Mouse (Mus musculus) urinary bladder, adult 2 months (tissue): ENCODE measurements at regions not wholly inside any gene's neighbourhood (a gene's known extent, or its start where the extent isn't known, plus 50 kb on each side); places are given as distances from the start of the nearest gene placed in this dataset.

Experiments
- DNase-seq: peaks from one replicate; pipeline ENCODE4 v3.0.0; 2022; ENCODE audit warnings: low spot score

GRCm38 (mm10) chrX:11776236-11776899 lies 383.8 kb downstream of the Bcor start:
- no peak for DNase-seq

GRCm38 (mm10) chrX:11795010-11795409 lies 365.1 kb downstream of the Bcor start:
- DNase-seq: no peak

- DNase-seq: no peak
Measured at GRCm38 (mm10) chrX:11797870-11798269, 362.3 kb downstream of the Bcor start.

GRCm38 (mm10) chrX:11798326-11798725 lies 361.8 kb downstream of the Bcor start:
- DNase-seq: no peak

GRCm38 (mm10) chrX:11800400-11800941 lies 359.7 kb downstream of the Bcor start:
- no peak for DNase-seq

- no peak for DNase-seq
Measured at GRCm38 (mm10) chrX:11801208-11801607, 358.9 kb downstream of the Bcor start.

- DNase-seq: no peak
Measured at GRCm38 (mm10) chrX:11801621-11802020, 358.5 kb downstream of the Bcor start.

- DNase-seq: no peak
Measured at GRCm38 (mm10) chrX:11802074-11802899, 357.9 kb downstream of the Bcor start.

- no peak for DNase-seq
Measured at GRCm38 (mm10) chrX:11803239-11803638, 356.9 kb downstream of the Bcor start.

GRCm38 (mm10) chrX:11806896-11807252 lies 353.3 kb downstream of the Bcor start:
- DNase-seq: no peak

- DNase-seq: no peak
Measured at GRCm38 (mm10) chrX:11807253-11807882, 352.8 kb downstream of the Bcor start.

GRCm38 (mm10) chrX:11807883-11808262 lies 352.3 kb downstream of the Bcor start:
- DNase-seq: no peak

GRCm38 (mm10) chrX:11808911-11809310 lies 351.2 kb downstream of the Bcor start:
- DNase-seq: no peak

GRCm38 (mm10) chrX:11814861-11815260 lies 345.3 kb downstream of the Bcor start:
- no peak for DNase-seq

- no peak for DNase-seq
Measured at GRCm38 (mm10) chrX:11815864-11816263, 344.3 kb downstream of the Bcor start.

GRCm38 (mm10) chrX:11818634-11819033 lies 341.5 kb downstream of the Bcor start:
- DNase-seq: no peak

GRCm38 (mm10) chrX:11821165-11821564 lies 339.0 kb downstream of the Bcor start:
- DNase-seq: no peak

- no peak for DNase-seq
Measured at GRCm38 (mm10) chrX:11821880-11822768, 338.0 kb downstream of the Bcor start.

GRCm38 (mm10) chrX:11825948-11826347 lies 334.2 kb downstream of the Bcor start:
- DNase-seq: no peak

- DNase-seq: no peak
Measured at GRCm38 (mm10) chrX:11826737-11827408, 333.3 kb downstream of the Bcor start.

GRCm38 (mm10) chrX:11829411-11830002 lies 330.6 kb downstream of the Bcor start:
- DNase-seq: no peak
